Mouse (Mus musculus) R1 (cell line): ENCODE results near the gene Nccrp1.
"Not testable (repeated sequence)": the region's sequence is repeated elsewhere in the genome, so short reads cannot be mapped to it uniquely, and the experiment has no call there.

Experiments used
- DNase-seq: peaks from one replicate; pipeline ENCODE4 v3.0.0-alpha.2; 2018; ENCODE audit warnings: low read depth, low spot score

The Nccrp1 gene

GRCm38 (mm10) chr7:28527922-28528719 lies 18.9 kb downstream of the Nccrp1 start:
- peak; percentile 92 for DNase-seq

DNA sequence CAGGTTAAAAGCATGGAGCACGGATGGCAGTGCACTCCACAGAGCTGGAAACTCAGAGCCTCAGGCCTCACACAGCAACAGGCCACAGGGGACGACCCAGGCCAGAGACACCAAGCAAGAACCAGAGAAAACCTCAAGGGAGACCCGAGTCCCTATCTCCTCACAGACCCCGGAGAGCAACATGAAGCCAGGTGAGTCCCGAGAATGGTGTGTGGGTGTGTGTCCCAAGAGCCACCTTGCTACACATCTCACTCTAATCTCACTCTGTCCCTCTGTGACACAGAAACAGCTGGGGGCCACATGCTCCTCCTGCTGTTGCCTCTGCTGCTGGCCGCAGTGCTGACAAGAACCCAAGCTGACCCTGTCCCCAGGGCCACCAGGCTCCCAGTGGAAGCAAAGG lies 24.5 kb downstream of the Nccrp1 start, which contains the start of gene Ifnl3:
Ifnl3 (plus strand) TSS at position 301 of the 400 bp plus-strand sequence.
- not testable (repeated sequence) for DNase-seq

GRCm38 (mm10) chr7:28511441-28511840 lies 35.6 kb downstream of the Nccrp1 start:
- no peak for DNase-seq

GRCm38 (mm10) chr7:28510405-28510974 lies 36.6 kb downstream of the Nccrp1 start, which contains the start of gene Ifnl2:
Gene Ifnl2, minus strand, starts transcription at chr7:28510455.
- DNase-seq, result not testable (repeated sequence)

DNA sequence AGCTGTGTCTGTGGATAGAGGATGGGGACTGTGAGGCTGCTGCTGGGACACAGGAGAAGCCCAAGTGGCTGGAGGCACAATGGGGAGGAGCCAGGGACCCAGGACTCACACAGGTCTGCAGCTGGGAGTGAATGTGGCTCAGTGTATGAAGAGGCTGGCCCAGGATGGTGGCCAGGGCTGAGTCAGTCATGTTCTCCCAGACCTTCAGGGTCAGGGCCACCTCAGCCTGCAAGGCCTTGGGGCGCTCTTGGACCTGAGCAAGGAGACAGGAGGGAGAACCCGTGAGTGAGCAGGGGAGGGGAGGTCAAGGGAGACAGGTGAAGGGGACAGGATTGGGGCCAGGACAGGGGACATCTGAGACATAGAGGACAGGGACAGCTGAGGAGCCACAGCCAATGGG lies 37.9 kb downstream of the Nccrp1 start:
- not testable (repeated sequence) for DNase-seq

GRCm38 (mm10) chr7:28505585-28505984 lies 41.5 kb downstream of the Nccrp1 start:
- peak; percentile 50 for DNase-seq

- DNase-seq, result no peak
Measured at GRCm38 (mm10) chr7:28495426-28495825, 51.6 kb downstream of the Nccrp1 start.
